Mouse (Mus musculus): ENCODE results near the gene Eno2.
A peak's percentile ranks its signal among the peaks of the same experiment; 100 is the strongest.
"Not testable (repeated sequence)": the region's sequence is repeated elsewhere in the genome, so short reads cannot be mapped to it uniquely, and the experiment has no call there.

Gene Eno2

DNA sequence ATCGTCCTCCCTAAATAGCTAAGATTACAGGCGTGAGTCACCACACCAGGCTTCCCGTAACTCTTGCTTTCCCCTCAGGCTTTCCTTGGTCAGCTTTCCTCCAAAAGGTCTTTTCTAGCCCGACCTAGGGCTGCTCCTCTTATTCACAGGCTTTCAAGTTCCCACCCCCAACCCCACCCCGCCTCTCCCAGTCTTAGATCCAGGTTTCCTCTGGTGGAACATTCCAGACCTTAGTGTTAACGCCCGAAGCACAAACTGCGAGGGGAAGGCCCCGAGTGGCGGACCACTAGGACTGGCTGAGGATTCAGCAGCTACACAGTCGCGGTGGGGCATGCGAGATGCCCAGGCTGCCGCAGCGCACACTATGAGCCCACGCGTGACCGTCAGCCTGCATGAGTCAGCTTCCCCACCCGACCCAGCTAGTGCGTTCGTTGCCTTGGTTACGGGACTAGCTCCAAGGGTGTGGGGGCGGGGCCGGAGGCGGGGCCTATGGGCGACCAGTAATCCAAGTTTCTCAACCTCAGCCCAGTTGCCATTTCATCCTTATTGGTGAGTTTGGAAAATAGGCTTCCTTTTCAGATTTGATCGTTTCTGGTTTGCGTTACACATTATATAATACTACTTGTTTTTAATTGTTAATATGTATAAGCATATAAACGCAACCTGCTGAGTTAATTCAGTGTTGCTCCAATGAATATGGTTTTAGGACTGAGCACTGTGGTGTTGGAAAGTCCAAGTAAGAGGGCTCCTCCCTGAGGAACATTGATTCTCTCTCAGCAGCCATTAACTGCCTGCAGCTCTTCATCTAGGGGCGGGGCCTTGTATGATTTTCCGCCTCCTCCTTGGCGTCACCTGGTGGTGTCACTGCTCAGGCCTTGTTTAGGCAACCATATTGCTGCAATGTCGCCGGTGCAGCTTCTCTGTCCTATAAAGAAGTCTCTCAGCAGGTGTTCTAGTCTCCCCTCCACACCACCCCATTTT lies 36.2 kb upstream of the Eno2 start:
- DNase-seq (ENCODE audit: low read depth, low spot score): peak; percentile 86

GRCm38 (mm10) chr6:124804341-124804740 lies 34.9 kb upstream of the Eno2 start:
- DNase-seq (ENCODE audit: low read depth, low spot score): no peak

DNA sequence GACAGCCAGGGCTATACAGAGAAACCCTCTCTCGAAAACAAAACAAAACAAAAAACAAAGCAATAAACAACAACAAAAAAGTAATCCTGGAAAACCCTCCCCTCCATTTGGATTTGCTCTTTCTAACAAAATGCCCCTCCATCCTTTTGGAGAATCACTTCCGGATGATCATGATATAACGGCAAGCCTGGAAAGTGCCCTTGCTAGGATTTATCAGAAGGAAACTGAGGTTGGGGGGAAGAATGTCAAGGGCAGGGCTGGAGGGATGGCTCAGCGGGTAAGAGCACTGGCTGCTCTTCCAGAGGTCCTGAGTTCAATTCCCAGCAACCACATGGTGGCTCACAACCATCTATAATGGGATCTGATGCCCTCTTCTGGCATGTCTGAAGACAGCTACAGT lies 34.2 kb upstream of the Eno2 start:
- DNase-seq (ENCODE audit: low read depth, low spot score): not testable (repeated sequence)

DNA sequence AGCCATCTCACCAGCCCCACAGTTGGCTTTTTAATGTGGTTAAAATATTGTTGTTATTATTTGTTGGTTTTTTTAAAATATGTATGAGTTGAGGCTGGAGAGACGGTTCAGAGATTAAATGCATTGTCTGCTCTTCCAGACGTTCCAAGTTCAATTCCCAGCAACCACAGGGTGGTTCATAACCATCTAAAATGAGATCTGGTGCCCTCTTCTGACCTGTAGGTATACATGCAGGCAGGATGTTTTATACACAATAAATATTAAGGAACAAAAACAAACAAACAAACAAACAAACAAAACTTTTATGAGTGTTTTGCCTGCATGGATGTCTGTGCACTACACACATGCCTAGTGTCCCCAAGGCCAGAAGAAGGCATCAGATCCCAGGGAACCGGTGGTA lies 33.6 kb upstream of the Eno2 start:
- no peak for DNase-seq (ENCODE audit: low read depth, low spot score)

GRCm38 (mm10) chr6:124802400-124802799 lies 32.9 kb upstream of the Eno2 start:
- not testable (repeated sequence) for DNase-seq (ENCODE audit: low read depth, low spot score)

DNA sequence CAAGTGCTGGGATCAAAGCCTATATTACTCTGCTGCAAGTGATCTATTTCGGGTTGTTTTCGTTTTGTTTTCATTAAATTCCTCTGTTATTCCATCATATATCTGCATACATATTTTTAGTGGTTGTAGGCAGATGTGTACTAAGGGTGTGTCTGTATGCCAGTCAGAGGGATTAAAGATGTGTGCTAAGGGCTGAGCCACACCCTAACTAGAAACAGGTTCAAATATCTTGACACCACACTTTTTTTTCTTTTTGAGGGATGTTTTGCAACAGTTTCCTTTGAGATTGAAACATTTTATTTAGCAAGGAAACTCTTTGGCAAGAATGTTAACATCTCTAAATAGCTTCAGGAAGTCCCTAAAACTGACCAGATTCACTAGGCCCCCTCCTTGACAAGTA lies 26.7 kb upstream of the Eno2 start:
- DNase-seq (ENCODE audit: low read depth, low spot score): no peak

DNA sequence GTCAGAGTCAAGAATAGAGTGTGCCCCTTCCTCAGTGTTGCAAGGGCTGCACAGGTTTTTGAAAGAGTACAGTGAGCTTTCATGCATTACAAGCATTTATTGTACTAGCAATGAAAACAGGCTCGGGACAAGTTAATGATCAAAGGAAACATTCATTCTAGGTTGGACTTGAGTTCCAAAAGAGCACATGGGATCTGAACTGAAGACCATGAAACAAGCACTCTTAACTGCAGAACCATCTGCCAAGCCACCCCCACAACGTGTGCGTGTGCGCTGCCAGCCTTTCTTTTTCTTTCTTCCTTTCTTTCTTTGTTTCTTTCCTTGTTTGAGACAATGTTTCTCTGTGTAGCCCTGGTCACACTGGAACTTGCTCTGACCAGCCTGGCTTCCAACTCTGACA lies 26.3 kb upstream of the Eno2 start:
- DNase-seq (ENCODE audit: low read depth, low spot score): no peak

DNA sequence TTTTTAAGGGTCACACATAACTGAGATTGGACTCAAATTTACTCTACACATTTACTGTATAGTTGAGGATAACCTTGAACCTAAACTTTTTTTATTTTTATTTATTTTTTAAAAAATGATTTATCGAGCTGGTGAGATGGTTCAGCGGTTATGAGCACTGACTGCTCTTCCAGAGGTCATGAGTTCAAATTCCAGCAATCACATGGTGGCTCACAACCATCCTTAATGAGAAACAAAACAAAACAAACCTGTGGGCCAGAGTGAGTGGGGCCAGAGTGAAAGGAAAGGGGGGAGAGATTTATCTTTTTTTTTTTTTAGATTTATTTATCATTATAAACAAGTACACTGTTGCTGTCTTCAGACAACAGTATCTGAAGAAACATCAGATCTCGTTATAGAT lies 22.4 kb upstream of the Eno2 start:
- DNase-seq (ENCODE audit: low read depth, low spot score): no peak

DNA sequence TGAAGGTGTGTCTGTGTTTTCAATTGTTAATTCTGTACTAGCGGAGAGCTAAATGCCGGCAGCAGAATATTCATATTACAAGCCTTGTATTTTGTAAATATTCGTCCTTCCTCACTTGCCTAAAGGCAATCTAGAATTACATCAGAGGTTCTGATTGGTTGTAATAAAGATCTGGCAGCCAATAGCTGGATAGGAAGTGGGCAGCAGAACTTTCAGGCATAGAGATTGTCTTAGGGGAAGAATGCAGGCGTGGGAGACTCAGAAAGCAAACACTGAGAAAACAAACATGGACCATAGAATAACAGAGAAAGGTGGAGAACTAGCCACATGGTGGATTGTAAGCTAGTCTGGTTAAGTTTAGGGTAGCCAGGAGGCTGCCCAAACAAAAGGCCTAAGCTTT lies 20.6 kb upstream of the Eno2 start:
- DNase-seq (ENCODE audit: low read depth, low spot score): no peak

- DNase-seq (ENCODE audit: low read depth, low spot score): no peak
Measured at GRCm38 (mm10) chr6:124789519-124789918, 20.0 kb upstream of the Eno2 start.

GRCm38 (mm10) chr6:124787722-124788121 lies 18.2 kb upstream of the Eno2 start:
- no peak for DNase-seq (ENCODE audit: low read depth, low spot score)

DNA sequence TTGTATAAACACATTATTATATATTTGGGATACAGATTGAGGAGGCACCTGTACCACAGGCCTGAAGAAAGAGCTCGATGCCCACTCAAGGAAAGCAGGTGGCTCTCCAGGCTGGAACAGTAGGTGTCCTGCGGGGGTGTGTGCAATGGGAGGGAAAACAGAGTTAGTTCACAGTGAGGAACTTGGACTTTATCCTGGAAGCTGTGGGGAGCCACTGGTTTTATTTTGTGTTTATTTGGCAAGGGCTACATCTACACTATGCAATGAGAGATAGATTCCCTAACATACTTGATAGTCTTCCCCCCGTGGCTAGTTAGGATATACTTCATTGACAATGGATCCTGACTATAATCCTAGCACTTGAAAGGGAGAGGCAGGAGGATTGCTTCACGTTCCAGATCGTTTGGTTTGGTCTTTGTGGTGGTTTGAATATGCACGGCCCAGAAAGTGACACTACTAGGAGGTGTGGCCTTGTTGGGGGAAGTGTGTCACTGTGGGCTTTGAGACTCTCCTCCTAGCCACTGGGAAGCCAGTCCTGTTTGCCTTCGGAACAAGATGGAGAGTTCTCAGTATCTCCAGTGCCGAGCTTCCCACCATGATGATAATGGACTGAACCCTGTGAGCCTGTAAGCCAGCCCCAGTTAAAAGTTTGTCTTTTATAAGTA lies 17.4 kb upstream of the Eno2 start:
- no peak for DNase-seq (ENCODE audit: low read depth, low spot score)

- peak; percentile 61 for DNase-seq (ENCODE audit: low read depth, low spot score)
Measured at GRCm38 (mm10) chr6:124782436-124782835, 13.0 kb upstream of the Eno2 start.

- DNase-seq (ENCODE audit: low read depth, low spot score): no peak
Measured at GRCm38 (mm10) chr6:124780917-124781316, 11.4 kb upstream of the Eno2 start.

DNA sequence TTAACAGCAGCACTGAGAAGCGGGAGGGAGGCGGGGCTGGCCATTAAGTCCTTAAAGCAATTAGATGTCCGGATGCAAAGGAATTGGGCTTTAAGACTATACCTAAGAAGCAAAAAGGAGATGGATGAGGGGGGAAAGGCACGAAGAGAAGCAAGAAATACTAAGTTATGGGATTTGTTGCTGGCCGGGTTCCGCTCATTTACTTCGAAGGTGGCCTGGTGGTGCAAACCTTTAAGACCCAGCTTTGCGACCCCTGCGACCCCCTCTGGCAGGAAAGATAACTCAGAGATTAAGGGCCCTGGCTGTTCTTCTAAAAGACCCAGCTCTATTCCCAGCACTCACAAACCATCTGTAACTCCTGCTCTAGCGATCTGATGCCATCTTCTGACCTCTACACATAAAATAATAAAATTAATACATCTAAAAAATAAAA lies 10.5 kb upstream of the Eno2 start:
- DNase-seq (ENCODE audit: low read depth, low spot score): no peak

GRCm38 (mm10) chr6:124779222-124779983 lies 9.9 kb upstream of the Eno2 start, which contains the start of gene Lrrc23:
Gene Lrrc23, minus strand, starts transcription at chr6:124779727.
- DNase-seq (ENCODE audit: low read depth, low spot score): peak; percentile 66

DNA sequence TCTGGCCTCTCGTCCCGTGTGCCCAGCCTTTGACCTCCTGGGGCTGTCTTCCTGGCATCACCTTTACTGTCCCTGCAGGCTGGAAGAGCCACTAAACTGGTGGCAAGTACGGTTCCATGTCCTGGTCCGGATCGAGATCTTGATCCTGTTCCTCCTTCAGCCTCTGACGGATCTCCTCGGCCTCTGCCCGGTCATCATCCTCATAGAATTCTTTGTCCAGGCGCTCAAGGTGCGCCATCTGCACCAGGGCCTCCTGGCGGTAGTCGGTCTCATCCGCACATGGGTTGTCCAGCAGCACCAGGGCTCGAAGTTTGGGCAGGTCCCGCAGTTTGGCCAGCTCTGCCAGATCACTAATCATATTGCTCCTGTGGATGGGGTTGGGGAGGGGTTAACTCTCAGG lies 1.0 kb upstream of the Eno2 start:
- DNase-seq (ENCODE audit: low read depth, low spot score): no peak

GRCm38 (mm10) chr6:124770013-124770412 lies 540 bp upstream of the Eno2 start:
- no peak for DNase-seq (ENCODE audit: low read depth, low spot score)

- no peak for DNase-seq (ENCODE audit: low read depth, low spot score)
Measured at GRCm38 (mm10) chr6:124768704-124769044, 799 bp downstream of the Eno2 start.

DNA sequence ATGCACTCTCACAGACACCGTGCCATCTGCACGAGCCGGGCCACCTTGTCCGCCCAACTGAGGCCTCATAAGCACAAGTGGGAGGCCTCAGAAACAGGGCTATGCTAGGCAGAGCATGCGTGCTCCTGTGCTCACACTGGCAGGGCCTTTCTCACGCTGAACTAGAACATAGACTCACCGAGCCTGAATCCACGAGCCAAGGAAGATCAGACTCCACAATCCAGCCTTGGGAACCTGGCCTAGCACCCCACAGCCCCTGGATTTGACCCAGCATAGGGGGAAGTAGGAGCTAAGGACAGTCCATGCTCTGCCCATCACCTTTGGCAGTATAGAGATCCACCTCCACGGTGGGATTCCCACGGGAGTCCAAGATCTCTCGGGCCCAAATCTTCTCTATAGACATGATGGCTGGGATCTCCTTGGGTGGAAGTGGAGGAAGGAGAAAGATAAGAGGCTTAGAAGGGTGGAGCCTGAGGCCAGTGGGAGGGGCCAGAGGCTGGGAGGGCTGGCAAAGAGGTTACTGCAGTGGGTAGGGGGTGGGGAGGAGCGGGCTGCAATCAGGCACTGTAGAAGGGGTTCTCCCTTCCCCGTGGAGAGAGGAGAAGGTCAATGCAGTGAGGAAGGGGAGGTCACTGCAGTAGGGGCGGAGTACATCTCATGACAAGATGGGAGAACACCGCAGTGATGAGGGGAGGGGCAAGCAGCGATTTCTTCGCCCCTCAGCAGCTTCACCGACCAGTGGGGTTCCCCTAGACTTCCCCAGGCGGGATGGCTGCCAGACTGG lies 1.4 kb downstream of the Eno2 start:
- DNase-seq (ENCODE audit: low read depth, low spot score): no peak

DNA sequence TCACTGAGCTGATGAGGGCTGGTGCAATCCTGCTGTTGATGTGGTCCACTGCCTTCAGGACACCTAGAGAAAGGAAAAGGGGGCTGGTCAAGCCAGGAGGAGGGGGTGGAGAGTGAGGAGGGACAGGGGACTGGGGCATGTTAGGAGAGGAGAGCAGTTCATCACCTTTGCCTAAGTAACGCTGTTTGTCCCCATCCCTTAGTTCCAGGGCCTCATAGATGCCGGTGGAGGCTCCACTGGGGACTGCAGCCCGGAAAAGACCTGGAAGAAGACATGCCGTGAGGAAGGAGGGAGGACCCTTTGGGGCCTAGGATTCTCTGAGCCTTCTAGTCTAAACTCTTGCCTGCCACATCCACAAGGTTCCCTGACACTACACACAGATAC lies 1.9 kb downstream of the Eno2 start:
- no peak for DNase-seq (ENCODE audit: low read depth, low spot score)

All from forelimb bud, embryonic 11.5 days (tissue).